Mouse (Mus musculus) adrenal gland, adult (tissue): Measurements from ENCODE around the gene Rabggtb.
"Not testable (repeated sequence)": the region's sequence is repeated elsewhere in the genome, so short reads cannot be mapped to it uniquely, and the experiment has no call there.

Source experiments
- DNase-seq, 2 experiments: peaks; one replicate each; pipeline ENCODE4 v3.0.0; 2022 to 2023; ENCODE audit warnings: low spot score in 1 of 2; ENCODE audit not compliant: inconsistent age in 2 of 2

Rabggtb gene

DNA sequence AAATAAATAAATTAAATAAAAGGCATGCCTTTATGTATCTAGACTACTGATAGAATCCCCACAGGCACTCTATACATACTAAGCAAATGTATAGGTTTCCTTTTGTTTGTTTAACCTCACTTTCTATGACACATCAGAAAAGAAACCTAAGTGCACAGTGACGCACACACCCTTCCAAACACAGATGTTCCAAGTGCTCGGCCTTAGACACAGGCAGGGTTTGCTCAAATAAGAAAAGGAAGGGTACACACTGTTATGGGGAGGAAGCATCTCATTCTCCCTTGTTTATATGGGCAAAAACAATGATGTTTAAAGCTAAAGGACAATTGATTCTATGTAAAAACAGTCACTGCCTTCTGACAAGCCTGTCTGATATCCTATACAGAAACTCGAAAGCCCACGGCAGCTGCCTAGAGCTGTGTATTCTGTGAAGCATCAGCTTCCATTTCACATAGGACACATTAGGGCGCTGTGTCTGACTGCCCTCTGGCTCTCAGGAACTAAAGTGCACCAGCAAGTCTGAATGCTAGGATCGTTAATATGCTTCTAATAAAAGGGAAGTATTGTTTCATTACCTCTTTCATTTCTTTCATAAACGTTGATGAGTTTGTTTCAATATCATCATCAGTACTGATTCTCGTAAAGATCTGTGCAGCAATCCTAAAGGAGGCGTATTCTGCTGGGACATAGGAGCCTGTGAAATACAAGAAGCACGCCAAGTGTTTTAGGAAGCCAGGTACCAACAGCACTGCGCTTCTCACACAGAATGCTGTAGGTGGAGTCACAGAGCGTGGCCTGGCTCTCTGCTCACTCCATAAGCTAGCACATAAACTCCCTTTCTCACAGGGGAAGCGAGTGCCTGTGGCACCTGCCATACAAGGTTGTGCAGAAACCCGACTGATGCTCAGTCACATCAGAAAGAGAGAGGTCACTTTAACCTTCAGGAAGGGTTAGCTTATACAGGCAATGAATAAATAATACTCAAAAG, 45.4 kb downstream of the Rabggtb start:
- no peak for DNase-seq

DNA sequence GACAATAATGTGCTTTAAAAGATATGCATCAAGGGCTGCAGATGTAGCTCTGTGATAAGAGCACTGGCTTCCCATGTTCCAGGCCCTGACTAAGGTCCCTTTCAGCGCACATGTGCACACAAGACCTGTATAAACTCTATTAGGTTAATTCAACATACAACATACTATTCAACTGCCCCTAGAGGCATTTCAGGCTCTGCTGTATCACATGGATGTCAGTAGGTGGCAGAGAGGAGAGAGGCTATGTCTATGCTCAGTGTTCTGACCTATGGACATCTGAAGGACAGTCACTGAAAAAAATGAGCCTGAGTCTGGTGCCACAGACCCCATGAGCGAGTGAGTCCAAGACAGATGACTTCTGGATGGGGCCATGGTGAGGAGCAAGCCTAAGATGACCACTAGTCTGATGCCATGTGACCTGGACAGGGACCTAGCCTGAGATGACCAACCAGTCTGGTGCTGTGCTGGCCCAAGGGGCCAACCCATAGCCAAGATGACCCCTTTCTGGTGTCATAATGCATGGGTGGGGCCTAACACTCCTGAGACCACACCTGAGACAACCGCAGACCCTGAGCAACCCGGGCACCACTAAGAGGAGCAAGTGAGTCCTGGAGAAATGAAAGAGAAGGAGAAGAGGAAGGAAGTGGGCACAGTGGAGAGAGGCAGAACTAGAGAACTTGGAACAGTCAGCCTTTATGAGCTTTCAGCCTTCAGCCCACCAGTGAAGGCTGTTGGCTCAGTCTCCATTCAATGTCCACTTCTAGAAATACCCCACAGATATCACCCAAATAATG, 48.0 kb downstream of the Rabggtb start:
- no peak for DNase-seq

DNA sequence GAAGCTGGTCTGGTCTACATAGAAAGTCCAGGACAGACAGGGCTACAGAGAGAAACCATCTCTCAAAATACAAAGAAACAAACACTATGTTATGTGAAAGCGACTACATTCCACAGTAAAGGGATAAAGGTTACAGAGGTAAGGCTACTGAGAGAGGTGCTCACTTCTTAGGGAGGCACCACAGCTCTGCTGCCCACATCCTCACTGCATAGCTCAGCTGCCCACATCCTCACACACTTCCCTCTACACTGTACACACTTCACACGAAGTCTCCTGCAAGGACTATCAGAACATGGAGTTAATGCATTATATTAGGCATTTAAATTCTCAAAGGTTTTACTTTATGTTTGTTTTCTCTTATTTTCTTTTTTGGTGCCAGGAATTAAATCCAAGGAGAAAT, 49.0 kb downstream of the Rabggtb start:
- no peak for DNase-seq

DNA sequence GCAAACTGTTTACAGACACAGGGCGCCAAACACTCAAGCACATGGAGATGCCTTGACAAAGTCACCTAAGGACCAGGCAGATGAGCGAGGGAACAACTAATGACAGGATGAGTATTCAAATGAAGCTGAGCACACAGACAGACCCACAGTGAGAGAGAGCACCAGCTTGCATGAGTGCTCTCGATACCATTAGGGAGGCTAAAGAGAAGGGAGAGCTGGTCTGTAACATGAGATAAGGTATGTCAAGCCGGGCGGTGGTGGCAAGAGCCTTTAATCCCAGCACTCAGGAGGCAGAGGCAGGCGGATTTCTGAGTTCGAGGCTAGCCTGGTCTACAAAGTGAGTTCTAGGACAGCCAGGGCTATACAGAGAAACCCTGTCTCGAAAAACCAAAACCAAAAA, 52.4 kb downstream of the Rabggtb start:
- not testable (repeated sequence) for DNase-seq

DNA sequence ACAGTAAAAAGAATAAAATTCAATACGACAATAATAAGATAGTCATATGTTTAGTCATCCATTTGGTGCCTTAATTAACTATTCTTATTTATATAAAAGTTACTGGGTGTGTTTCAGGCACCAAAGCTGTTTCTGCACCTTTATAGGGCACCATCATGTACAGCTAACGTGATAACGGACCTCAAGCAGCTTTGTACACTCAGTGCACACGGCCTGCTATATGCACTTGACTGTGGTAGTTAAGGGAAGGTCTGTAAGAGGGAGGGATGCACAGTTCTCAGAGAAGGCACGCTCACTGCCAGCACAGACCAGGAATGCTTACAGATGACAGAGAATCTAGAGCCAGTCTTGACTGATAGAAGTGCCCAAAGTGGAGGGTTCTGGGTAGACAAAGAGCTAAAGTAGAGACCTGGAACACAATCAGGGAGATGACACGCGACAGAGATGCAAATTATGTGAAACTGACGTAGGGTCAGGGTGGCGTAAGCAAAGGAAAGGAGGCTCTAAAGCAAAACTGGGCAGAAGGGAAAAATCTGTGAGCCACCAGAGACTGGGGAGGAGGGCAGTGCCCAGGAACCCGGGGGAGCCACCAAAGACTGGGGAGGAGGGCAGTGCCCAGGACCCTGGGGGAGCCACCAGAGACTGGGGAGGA, 54.3 kb downstream of the Rabggtb start:
- no peak for DNase-seq
